Mouse (Mus musculus): ENCODE measurements around the gene Fxyd7. TPM values are rescaled to one million over a fixed set of nuclear protein-coding genes. Genes with fewer than 3 reads are reported as not detected.

Fxyd7 gene
- polyA plus RNA-seq, 1 experiment from 2014 or later, result 0.47 TPM

DNA sequence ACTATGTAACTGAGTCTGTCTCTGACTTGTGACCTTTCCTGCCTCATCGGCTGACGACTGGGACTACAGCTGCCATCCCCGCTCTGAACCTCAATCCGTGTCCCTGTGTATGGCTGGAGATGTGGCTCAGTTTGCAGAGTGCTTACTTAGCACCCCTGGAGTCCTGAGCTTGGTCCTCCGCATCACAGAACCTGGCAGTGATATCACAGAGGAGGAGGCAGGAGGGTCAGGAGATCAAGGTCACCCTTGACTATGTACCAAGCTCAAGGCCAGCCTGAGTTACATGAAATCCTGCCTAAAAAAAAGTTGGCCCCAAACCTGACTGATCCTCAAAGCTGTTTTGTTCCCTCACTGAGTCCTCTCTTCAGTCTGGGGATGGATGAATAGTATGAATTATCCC is 6.5 kb upstream of the Fxyd7 start:
- Histone ChIP-seq H3K36me3 (no peaks in the 10 kb centered on the region), H3K4me1 (replicated peaks) (peaks cover 22% of the 10 kb centered on the region), H3K9ac (no peak overlapping the region), H3K27me3 (peaks cover 14% of the 10 kb centered on the region), H3K4me3 (replicated peaks) (no peak overlapping the region), H3K27ac (no peak overlapping the region), H3K9me3 (replicated peaks) (no peaks in the 10 kb centered on the region), H3K4me2 (no peak overlapping the region)
- WGBS (ENCODE audit: insufficient replicate concordance), result 61% methylated on average over 5 of the region's 5 CpGs
- ATAC-seq (ENCODE audit: low read depth), result no peak
- DNase-seq, result no peak

DNA sequence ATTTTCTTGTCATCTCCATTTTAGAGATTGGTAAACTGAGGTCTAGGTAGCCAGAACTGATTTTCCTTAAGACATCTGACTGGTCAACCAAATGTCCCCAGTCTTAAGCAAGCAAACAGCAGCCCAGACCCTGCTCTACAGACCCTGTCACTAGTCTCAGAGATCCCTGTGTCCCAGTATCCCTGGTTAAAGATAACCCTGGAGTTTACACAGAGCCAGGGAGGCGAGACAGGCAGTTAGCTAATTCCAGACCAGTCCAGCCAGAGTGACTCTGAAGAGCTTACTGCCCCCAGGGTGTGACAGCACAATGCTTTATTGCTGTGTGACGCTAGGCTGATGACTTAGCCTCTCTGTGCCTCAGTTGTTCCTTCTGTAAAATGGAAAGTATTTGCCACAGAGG is 5.8 kb upstream of the Fxyd7 start, which contains the start of gene Fxyd1:
Fxyd1 (minus strand) TSS at position 129 of the 400 bp plus-strand sequence.
- peak; percentile 22; the same call in 1 of the 2 replicates for ATAC-seq (ENCODE audit: low read depth)
- Histone ChIP-seq H3K9me3 (replicated peaks) (no peaks in the 10 kb centered on the region), H3K27ac (peak within 1 kb of the TSS; percentile 71), H3K4me1 (replicated peaks) (peaks cover 28% of the 10 kb centered on the region), H3K4me2 (no peak within 1 kb of the TSS), H3K4me3 (replicated peaks) (no peak within 1 kb of the TSS), H3K9ac (no peak within 1 kb of the TSS), H3K36me3 (no peaks in the 10 kb centered on the region), H3K27me3 (peaks cover 21% of the 10 kb centered on the region)
- DNase-seq, result no peak
- WGBS (ENCODE audit: insufficient replicate concordance), result 54% methylated on average over 2 of the region's 2 CpGs

DNA sequence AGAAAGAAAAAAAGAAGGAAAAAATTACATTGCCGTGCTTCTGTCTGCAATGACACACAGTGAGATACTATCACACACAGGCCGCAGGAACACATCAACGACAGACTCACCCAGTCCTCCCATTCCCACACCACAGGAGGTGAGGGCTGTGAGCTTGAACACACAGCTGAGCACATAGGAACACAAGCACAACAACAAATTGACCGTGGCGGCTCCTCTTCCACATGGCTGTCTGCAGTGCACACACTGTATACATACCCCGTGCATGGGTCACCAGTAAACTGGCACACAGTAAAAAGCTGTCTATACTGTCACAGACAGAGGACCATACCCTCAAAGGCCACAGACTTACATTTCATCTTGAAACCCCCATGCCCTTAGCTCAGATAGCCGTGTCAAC is 5.2 kb upstream of the Fxyd7 start:
- H3K9me3 ChIP-seq (replicated peaks), result no peaks in the 10 kb centered on the region
- 59% methylated on average over 7 of the region's 7 CpGs for WGBS (ENCODE audit: insufficient replicate concordance)
- no peak for DNase-seq
- no peak for ATAC-seq (ENCODE audit: low read depth)
- H3K4me1 ChIP-seq (replicated peaks), result peaks cover 33% of the 10 kb centered on the region
- H3K4me2 ChIP-seq, result no peak overlapping the region
- no peaks in the 10 kb centered on the region for H3K36me3 ChIP-seq
- H3K27me3 ChIP-seq, result peaks cover 27% of the 10 kb centered on the region
- no peak overlapping the region for H3K9ac ChIP-seq
- H3K27ac ChIP-seq, result peak overlapping the region; percentile 71
- no peak overlapping the region for H3K4me3 ChIP-seq (replicated peaks)

DNA sequence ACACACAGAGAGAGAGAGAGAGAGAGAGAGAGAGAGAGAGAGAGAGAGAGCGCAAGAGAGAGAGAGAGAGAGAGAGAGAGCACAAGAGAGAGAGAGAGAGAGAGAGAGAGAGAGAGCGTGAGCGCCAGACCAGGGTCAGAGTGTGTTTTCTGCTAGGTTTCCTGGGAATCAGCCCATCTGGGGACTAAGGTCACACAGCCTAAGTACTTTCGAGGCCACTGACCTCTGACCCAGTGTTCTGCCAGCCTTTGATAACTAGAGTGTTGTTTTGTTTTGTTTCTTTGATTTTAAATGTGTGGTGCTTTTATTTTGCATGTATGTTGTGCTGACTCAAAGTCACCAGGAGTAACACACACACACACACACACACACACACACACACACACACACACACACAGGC is 4.6 kb upstream of the Fxyd7 start:
- peaks cover 33% of the 10 kb centered on the region for H3K27me3 ChIP-seq
- H3K36me3 ChIP-seq, result no peaks in the 10 kb centered on the region
- H3K27ac ChIP-seq, result peak overlapping the region; percentile 71
- no peak overlapping the region for H3K9ac ChIP-seq
- 70% methylated on average over 3 of the region's 4 CpGs for WGBS (ENCODE audit: insufficient replicate concordance)
- H3K4me2 ChIP-seq, result no peak overlapping the region
- DNase-seq (no peak), ATAC-seq (ENCODE audit: low read depth) (peak; percentile 49)
- H3K9me3 ChIP-seq (replicated peaks), result no peaks in the 10 kb centered on the region
- peaks cover 36% of the 10 kb centered on the region for H3K4me1 ChIP-seq (replicated peaks)
- no peak overlapping the region for H3K4me3 ChIP-seq (replicated peaks)

DNA sequence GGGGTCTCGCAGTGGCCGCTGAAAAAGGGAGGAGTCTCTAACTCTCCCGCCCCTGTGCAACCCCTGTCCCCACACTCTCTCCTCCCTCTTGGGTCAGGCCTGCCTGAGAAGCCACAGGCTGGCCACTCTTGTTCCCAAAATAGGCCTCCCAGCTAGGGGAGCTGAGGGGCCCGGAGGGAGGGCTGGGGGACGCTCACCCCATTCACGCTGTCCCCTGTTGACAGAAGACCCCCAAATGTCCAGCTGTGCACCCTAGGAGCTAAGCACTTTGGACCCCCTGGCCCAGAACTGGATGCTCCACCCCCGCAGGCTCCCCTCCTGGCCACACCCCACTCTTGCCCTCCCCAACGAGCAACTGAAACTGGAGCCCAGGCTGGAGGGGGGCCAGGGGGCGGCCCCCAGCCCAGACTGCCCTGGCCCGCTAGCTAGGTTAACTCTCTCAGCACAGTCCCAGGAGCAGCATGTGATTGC is 4.1 kb upstream of the Fxyd7 start:
- DNase-seq (peak; percentile 15), ATAC-seq (ENCODE audit: low read depth) (peak; percentile 73)
- H3K4me1 ChIP-seq (replicated peaks), result peaks cover 36% of the 10 kb centered on the region
- H3K4me2 ChIP-seq, result peak overlapping the region; percentile 25
- 0 out of 2 replicates have a peak overlapping the region, but pooled peaks have one; percentile 1 for H3K4me3 ChIP-seq (replicated peaks)
- peak overlapping the region; percentile 71 for H3K27ac ChIP-seq
- H3K27me3 ChIP-seq, result peaks cover 38% of the 10 kb centered on the region
- no peak overlapping the region for H3K9ac ChIP-seq
- 22% methylated on average over 9 of the region's 10 CpGs for WGBS (ENCODE audit: insufficient replicate concordance)
- H3K9me3 ChIP-seq (replicated peaks), result no peaks in the 10 kb centered on the region
- H3K36me3 ChIP-seq, result no peaks in the 10 kb centered on the region

DNA sequence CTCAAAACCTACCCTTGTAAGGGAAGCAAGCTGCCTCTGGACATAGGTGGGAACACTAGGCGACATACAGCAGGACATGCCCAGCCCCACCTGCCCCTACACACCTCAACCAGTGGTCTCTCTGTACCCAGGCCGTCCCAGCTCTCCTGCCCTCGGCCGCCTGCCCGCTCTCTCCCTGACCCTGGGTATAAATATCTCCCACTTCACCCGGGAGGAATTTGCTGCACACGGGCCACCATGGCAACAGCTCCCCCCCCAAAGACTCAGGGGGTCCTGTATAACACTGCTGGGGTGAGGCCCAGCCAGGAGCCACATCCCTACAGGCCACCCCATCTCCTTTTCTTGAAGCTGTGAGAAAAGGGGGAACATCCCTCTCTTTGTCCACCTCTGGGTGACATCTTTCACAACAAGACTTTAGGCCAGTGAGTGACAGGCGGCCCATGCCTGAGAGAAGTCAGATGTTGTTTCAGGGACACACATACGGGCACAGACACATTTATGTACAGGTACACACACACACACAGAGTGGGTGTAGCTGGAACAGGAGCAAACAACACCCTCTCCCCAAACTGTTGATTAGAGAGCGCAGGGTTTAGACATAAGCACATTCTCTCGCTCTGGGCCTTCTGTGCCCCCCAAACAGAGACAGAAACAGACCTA is 3.5 kb upstream of the Fxyd7 start:
- peak; percentile 5; the same call in 1 of the 2 replicates for ATAC-seq (ENCODE audit: low read depth)
- no peak for DNase-seq
- 53% methylated on average over 11 of the region's 11 CpGs for WGBS (ENCODE audit: insufficient replicate concordance)
- Histone ChIP-seq H3K4me3 (replicated peaks) (0 out of 2 replicates have a peak overlapping the region, but pooled peaks have one; percentile 1), H3K9me3 (replicated peaks) (no peaks in the 10 kb centered on the region), H3K4me2 (peak overlapping the region; percentile 25), H3K27ac (peak overlapping the region; percentile 71), H3K36me3 (no peaks in the 10 kb centered on the region), H3K9ac (peak overlapping the region; percentile 0; the same call in 1 of the 2 replicates), H3K4me1 (replicated peaks) (peaks cover 40% of the 10 kb centered on the region), H3K27me3 (peaks cover 44% of the 10 kb centered on the region)

DNA sequence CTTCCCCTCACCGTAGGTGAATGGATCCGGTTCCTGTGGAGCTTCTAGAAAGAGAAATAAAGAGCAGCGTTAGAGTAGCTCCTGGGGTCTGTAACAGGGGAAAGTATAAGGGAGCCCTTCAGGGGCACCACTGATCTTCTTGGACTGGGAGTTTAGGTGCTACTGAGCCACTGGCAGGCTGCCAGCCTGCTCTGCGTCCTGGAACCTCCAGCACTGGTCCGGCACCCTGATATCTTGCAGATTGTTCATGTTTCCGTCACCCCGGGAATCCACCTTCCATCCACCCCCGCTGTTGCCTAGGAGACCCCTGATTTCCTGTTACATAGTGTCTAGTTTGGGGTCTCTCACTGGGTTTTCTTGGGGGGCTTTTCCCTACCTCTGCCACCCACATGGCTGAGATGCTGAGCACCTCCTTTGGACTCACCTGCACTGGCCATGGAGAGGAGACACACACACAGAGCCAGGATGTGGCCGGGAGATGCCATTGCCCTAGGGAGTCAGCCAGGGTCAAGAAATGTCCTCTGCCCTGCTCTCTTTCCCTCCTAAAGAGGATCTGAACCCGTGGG is 2.7 kb upstream of the Fxyd7 start:
- no peak for ATAC-seq (ENCODE audit: low read depth)
- Histone ChIP-seq H3K4me3 (replicated peaks) (no peak overlapping the region), H3K4me1 (replicated peaks) (peaks cover 41% of the 10 kb centered on the region), H3K27ac (no peak overlapping the region), H3K27me3 (peaks cover 51% of the 10 kb centered on the region), H3K9ac (no peak overlapping the region), H3K9me3 (replicated peaks) (no peaks in the 10 kb centered on the region), H3K4me2 (0 out of 2 replicates have a peak overlapping the region, but pooled peaks have one; percentile 25), H3K36me3 (no peaks in the 10 kb centered on the region)
- 43% methylated on average over 10 of the region's 10 CpGs for WGBS (ENCODE audit: insufficient replicate concordance)
- no peak for DNase-seq

DNA sequence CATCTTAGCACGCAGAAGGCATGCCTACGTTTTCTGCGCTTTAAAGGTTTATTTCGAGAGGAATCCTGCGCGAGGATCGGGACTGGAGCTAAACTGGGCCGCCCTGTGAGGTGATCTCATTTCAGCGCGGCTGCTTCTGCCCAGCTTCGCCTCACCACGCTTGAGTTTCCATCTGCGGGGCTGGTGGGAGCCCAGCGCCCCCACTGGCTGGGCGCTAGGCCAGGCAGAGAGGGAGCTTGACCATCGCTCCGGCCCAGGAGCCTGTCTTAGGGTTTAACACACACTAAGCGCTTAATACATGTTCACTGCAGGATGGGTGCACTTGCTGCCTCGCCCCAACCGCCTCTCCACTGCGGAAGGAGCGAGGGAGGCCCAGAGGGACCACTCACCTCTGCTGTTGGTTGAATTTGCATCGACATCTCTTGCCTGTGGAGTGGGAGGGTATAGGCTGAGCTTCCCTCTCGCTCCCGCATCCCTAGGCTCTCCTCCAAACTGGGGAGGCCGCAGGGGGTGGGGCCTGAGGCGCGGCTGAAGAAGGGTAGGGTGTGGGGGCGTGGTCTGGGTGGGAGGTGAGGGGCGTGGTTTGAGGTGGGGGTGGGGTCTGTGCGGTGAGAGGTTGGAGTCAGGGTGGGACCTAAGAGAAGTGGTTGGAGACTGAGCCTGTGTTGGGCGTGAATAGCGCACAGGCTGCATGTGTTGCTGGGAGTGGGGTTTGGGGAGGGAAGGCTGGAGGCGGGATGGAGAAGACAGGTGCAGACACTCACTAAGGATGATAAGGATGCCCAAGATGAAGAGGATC is 1.6 kb upstream of the Fxyd7 start:
- Histone ChIP-seq H3K4me2 (peak overlapping the region; percentile 38), H3K27ac (no peak overlapping the region), H3K9me3 (replicated peaks) (no peaks in the 10 kb centered on the region), H3K9ac (no peak overlapping the region), H3K36me3 (no peaks in the 10 kb centered on the region), H3K4me3 (replicated peaks) (peak overlapping the region; percentile 23; the same call in 1 of the 2 replicates), H3K4me1 (replicated peaks) (peaks cover 41% of the 10 kb centered on the region), H3K27me3 (peaks cover 51% of the 10 kb centered on the region)
- ATAC-seq (ENCODE audit: low read depth) (0 out of 2 replicates have a peak, but pooled peaks have one; percentile 11), DNase-seq (no peak)
- 2% methylated on average over 34 of the region's 34 CpGs for WGBS (ENCODE audit: insufficient replicate concordance)

DNA sequence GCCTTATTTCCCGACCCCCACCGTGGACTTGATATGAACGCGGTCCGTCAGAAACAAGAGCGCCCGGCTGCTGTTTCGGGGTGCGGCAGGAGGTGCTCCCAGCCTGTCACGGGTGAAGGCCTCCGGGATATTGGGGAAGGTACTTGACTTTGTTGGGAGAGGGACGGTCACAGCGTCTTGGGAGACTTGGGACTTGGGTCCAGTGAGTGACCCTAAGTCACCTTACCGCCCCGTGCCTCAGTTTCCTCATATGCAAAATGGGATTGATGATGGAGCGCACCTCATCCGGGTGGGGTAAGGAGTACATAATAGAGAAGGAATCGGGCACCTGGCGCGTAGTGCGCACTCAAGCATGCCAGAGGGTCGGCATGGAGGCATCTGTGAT is 976 bp upstream of the Fxyd7 start:
- H3K4me1 ChIP-seq (replicated peaks), result peaks cover 41% of the 10 kb centered on the region

DNA sequence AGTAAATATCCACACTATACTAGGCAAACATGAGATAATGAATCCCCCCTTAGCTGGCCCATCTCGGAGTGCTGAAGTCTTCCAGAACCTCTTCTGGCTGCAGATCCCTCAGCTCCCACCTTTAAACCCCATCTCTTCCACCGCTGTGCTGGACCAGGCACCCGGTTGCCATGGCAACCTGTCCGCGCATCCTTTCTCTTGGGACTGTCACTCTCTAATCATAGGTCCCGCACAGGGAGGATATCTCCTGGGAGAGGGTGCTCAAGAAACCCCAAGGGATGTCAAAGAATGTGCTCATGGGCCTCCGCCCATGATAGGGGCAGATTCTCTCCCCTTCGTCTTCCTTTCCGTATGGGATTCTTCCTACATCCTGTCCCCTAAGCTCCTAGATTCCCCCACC is 346 bp downstream of the Fxyd7 start:
- H3K4me3 ChIP-seq (replicated peaks), result no peak overlapping the region
- H3K36me3 ChIP-seq, result no peaks in the 10 kb centered on the region
- peaks cover 35% of the 10 kb centered on the region for H3K4me1 ChIP-seq (replicated peaks)
- no peaks in the 10 kb centered on the region for H3K9me3 ChIP-seq (replicated peaks)
- no peak for DNase-seq
- H3K27ac ChIP-seq, result no peak overlapping the region
- WGBS (ENCODE audit: insufficient replicate concordance), result 6% methylated on average over 9 of the region's 9 CpGs
- peaks cover 57% of the 10 kb centered on the region for H3K27me3 ChIP-seq
- no peak overlapping the region for H3K4me2 ChIP-seq
- H3K9ac ChIP-seq, result no peak overlapping the region
- ATAC-seq (ENCODE audit: low read depth), result no peak

More for the DNA sequence above, 976 bp upstream of the Fxyd7 start:
- WGBS (ENCODE audit: insufficient replicate concordance), result 4% methylated on average over 22 of the region's 22 CpGs
- ATAC-seq (ENCODE audit: low read depth), result no peak
- no peak for DNase-seq
- peak overlapping the region; percentile 38 for H3K4me2 ChIP-seq
- no peaks in the 10 kb centered on the region for H3K9me3 ChIP-seq (replicated peaks)
- no peak overlapping the region; the same call in none of the 2 replicates for H3K4me3 ChIP-seq (replicated peaks)
- peaks cover 53% of the 10 kb centered on the region for H3K27me3 ChIP-seq
- no peak overlapping the region for H3K9ac ChIP-seq
- no peaks in the 10 kb centered on the region for H3K36me3 ChIP-seq
- H3K27ac ChIP-seq, result no peak overlapping the region

DNA sequence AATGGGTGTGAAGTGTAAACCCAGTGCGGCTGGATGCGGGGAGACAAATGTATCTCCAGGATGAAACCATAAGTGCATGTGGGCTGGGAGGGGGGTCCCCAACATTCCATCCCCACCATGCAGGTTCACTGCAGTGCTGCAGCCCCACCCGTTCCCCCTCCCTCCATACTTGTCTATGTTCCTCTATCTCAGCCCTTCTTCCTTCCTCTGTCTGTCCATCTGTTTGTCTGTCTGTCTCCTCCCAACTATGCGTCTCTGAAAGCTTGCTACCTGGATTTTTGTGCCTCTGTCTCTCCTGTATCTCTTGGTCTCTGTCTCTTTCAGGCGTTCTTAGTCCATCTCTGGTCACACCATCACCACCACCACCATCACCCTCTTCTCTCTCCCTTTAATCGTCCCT is 780 bp downstream of the Fxyd7 start:
- no peaks in the 10 kb centered on the region for H3K9me3 ChIP-seq (replicated peaks)
- ATAC-seq (ENCODE audit: low read depth) (no peak), DNase-seq (no peak)
- peaks cover 57% of the 10 kb centered on the region for H3K27me3 ChIP-seq
- WGBS (ENCODE audit: insufficient replicate concordance), result 1% methylated on average over 6 of the region's 6 CpGs
- peaks cover 35% of the 10 kb centered on the region for H3K4me1 ChIP-seq (replicated peaks)
- no peak overlapping the region for H3K27ac ChIP-seq
- H3K4me3 ChIP-seq (replicated peaks), result no peak overlapping the region
- H3K4me2 ChIP-seq, result no peak overlapping the region
- H3K36me3 ChIP-seq, result no peaks in the 10 kb centered on the region
- H3K9ac ChIP-seq, result no peak overlapping the region

Data from liver, embryonic 13.5 days (tissue).